Mouse (Mus musculus): ENCODE data around the gene Celsr1. TPM values are rescaled to one million over a fixed set of nuclear protein-coding genes. Genes with fewer than 3 reads are reported as not detected.

Celsr1 gene
- 2.4 and 2.5 TPM in 2 replicates for polyA plus RNA-seq (2016; fragmentation: Nextera tagmentation; extraction: Ambion mirVana)

DNA sequence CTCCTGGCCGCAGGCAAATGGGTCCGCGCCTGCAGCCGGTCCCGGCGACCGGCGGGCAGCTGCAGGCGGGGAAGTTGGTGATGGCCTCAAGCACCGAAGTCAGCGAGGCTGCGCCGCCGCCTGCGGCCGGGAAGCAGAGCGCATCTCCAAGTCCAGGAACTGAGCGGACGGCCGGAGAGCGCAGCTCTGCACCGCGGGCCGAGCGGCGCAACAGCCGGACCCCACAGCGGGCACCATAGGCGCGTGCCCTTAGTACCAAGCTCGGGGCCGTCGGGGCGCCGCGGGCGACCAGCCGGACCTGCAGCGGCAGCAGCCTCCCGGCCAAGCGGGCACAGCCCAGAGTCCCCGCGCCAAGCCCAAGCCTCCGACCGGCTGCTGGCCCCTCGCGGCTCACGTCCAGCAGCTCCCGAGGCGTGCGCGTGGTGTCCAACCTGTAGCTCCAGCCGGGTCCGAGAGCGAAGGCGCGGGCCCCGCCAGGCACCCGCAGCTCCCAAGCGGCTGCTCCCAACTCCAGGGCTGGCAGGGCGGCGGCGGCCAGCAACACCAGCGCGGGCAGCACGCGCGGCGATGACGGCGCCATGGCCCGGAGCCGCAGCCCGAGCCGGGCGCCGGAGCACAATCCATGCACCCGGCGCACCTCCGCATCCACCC lies at the start of gene Celsr1:
Gene Celsr1 (minus strand): TSS at position 587 of the 651 bp plus-strand sequence.
- Histone ChIP-seq H3K4me3 (peak within 1 kb of the TSS; percentile 61), H3K4me1 (peaks cover 17% of the 10 kb centered on the region), H3K9me3 (peaks cover 12% of the 10 kb centered on the region; the same call in 1 of the 2 replicates), H3K36me3 (peaks cover 10% of the 10 kb centered on the region), H3K4me2 (replicated peaks) (peak within 1 kb of the TSS; percentile 94), H3K27me3 (peaks cover 46% of the 10 kb centered on the region), H3K27ac (peak within 1 kb of the TSS; percentile 65), H3K9ac (peak within 1 kb of the TSS; percentile 63)
- WGBS, result under 1% methylated on average over 69 of the region's 80 CpGs
- 0 out of 2 replicates have a peak, but pooled peaks have one; percentile 22 for ATAC-seq (ENCODE audit: insufficient number of reproducible peaks, insufficient read depth, low FRiP score, low TSS enrichment)

DNA sequence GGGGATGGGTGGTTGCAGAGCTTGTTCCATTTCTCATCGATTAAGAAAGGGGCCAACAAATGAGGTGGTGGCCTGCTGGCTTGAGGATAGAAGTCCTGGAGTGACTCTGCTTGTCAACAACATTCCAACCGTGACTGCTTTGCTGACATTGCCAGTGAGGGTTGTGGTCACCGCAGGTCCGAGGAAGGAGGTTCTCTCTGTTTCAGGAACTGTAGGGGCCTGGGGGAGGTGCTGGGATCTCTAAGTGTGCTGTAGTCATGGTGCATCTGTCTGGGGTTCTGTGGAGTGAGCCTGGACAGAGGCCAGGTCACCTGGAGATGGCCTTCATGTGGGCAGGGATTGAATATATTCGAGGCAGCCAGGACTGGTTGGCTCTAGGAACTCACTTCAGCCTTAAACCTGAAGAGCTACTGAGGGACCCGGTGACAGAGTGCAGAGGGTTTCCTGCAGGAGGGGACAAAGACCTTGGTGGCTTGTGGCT lies 49.7 kb upstream of the Celsr1 start:
- Histone ChIP-seq H3K4me3 (no peak overlapping the region), H3K4me1 (peaks cover 50% of the 10 kb centered on the region), H3K9me3 (no peaks in the 10 kb centered on the region), H3K27ac (no peak overlapping the region), H3K36me3 (no peaks in the 10 kb centered on the region), H3K9ac (no peak overlapping the region), H3K27me3 (0 out of 2 replicates have a peak, but pooled peaks cover 3% of the 10 kb centered on the region), H3K4me2 (replicated peaks) (no peak overlapping the region)
- ATAC-seq (ENCODE audit: insufficient number of reproducible peaks, insufficient read depth, low FRiP score, low TSS enrichment), result no peak
- 56% methylated on average over 6 of the region's 6 CpGs for WGBS

GRCm38 (mm10) chr15:86082551-86082961 lies 49.0 kb upstream of the Celsr1 start:
- Histone ChIP-seq H3K27me3 (0 out of 2 replicates have a peak, but pooled peaks cover 3% of the 10 kb centered on the region), H3K36me3 (no peaks in the 10 kb centered on the region), H3K9ac (no peak overlapping the region), H3K4me1 (peaks cover 45% of the 10 kb centered on the region), H3K27ac (no peak overlapping the region), H3K4me2 (replicated peaks) (no peak overlapping the region), H3K4me3 (no peak overlapping the region), H3K9me3 (no peaks in the 10 kb centered on the region)
- 85% methylated on average over 11 of the region's 11 CpGs for WGBS
- ATAC-seq (ENCODE audit: insufficient number of reproducible peaks, insufficient read depth, low FRiP score, low TSS enrichment), result no peak

- 50% methylated on average over 12 of the region's 12 CpGs for WGBS
- Histone ChIP-seq H3K36me3 (no peaks in the 10 kb centered on the region), H3K9ac (no peak overlapping the region), H3K4me2 (replicated peaks) (no peak overlapping the region), H3K27ac (no peak overlapping the region), H3K4me1 (peaks cover 41% of the 10 kb centered on the region), H3K27me3 (0 out of 2 replicates have a peak, but pooled peaks cover 3% of the 10 kb centered on the region), H3K4me3 (no peak overlapping the region), H3K9me3 (no peaks in the 10 kb centered on the region)
- no peak for ATAC-seq (ENCODE audit: insufficient number of reproducible peaks, insufficient read depth, low FRiP score, low TSS enrichment)
Observed at GRCm38 (mm10) chr15:86081654-86082053, 48.1 kb upstream of the Celsr1 start.

GRCm38 (mm10) chr15:86080408-86080807 lies 46.8 kb upstream of the Celsr1 start:
- no peak overlapping the region for H3K9ac ChIP-seq
- no peak for ATAC-seq (ENCODE audit: insufficient number of reproducible peaks, insufficient read depth, low FRiP score, low TSS enrichment)
- no peak overlapping the region for H3K4me3 ChIP-seq
- 95% methylated on average over 1 of the region's 1 CpGs for whole genome bisulfite sequencing
- H3K27me3 ChIP-seq, result no peaks in the 10 kb centered on the region
- no peaks in the 10 kb centered on the region for H3K36me3 ChIP-seq
- no peak overlapping the region for H3K27ac ChIP-seq
- peaks cover 28% of the 10 kb centered on the region for H3K4me1 ChIP-seq
- H3K9me3 ChIP-seq, result no peaks in the 10 kb centered on the region
- no peak overlapping the region for H3K4me2 ChIP-seq (replicated peaks)

- H3K4me1 ChIP-seq, result peaks cover 23% of the 10 kb centered on the region
- H3K4me3 ChIP-seq, result no peak overlapping the region
- H3K36me3 ChIP-seq, result no peaks in the 10 kb centered on the region
- no peak for ATAC-seq (ENCODE audit: insufficient number of reproducible peaks, insufficient read depth, low FRiP score, low TSS enrichment)
- no peaks in the 10 kb centered on the region for H3K27me3 ChIP-seq
- WGBS, result 54% methylated on average over 4 of the region's 4 CpGs
- no peak overlapping the region for H3K27ac ChIP-seq
- H3K4me2 ChIP-seq (replicated peaks), result no peak overlapping the region
- H3K9me3 ChIP-seq, result no peaks in the 10 kb centered on the region
- no peak overlapping the region for H3K9ac ChIP-seq
Observed at GRCm38 (mm10) chr15:86079876-86080275, 46.3 kb upstream of the Celsr1 start.

GRCm38 (mm10) chr15:86079467-86079866 lies 45.9 kb upstream of the Celsr1 start:
- no peaks in the 10 kb centered on the region for H3K36me3 ChIP-seq
- no peaks in the 10 kb centered on the region for H3K9me3 ChIP-seq
- no peak for ATAC-seq (ENCODE audit: insufficient number of reproducible peaks, insufficient read depth, low FRiP score, low TSS enrichment)
- H3K4me2 ChIP-seq (replicated peaks), result no peak overlapping the region
- peaks cover 20% of the 10 kb centered on the region; the same call in 1 of the 2 replicates for H3K4me1 ChIP-seq
- no peak overlapping the region for H3K4me3 ChIP-seq
- 0 out of 2 replicates have a peak overlapping the region, but pooled peaks have one; percentile 54 for H3K27ac ChIP-seq
- H3K27me3 ChIP-seq, result no peaks in the 10 kb centered on the region
- 70% methylated on average over 5 of the region's 5 CpGs for WGBS
- no peak overlapping the region for H3K9ac ChIP-seq

DNA sequence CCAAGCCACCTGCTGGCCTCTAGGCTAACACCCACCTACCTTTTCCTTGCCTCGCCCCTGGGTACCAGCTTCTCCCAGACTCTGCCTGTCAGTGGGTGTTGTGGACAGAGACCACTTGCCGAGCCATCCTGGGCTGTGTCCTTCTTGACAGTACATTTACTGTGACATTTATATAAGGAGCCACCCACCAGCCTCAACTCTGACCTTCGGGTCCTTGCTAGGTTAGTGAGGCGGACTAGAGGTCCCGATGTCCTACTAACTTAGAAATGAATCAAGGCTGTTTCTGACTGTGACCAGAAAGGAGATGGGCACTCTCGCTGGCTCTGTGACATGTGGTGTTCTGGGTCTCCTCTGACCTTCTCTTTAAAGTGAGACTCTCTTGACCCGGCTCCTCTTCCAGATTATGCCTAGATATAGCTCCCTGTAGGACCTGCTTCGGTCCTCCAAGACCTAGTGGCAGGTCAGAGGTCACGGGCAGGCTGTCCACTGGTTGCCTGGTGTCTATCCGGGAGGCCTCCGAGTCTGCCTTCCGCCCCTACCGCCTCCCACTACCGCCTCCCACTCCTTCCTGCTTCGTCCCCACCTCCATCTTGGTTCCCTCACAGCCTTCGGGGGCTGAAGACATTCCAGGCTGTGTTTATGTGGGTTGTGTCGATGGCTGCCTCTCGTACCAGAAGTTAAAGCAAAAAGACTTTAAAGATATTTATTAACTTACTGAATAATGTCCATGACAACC lies 45.1 kb upstream of the Celsr1 start:
- Histone ChIP-seq H3K4me2 (replicated peaks) (no peak overlapping the region), H3K4me3 (no peak overlapping the region), H3K36me3 (no peaks in the 10 kb centered on the region), H3K4me1 (peaks cover 19% of the 10 kb centered on the region; the same call in 1 of the 2 replicates), H3K27me3 (no peaks in the 10 kb centered on the region), H3K27ac (no peak overlapping the region), H3K9me3 (no peaks in the 10 kb centered on the region), H3K9ac (no peak overlapping the region)
- WGBS, result 65% methylated on average over 18 of the region's 18 CpGs
- ATAC-seq (ENCODE audit: insufficient number of reproducible peaks, insufficient read depth, low FRiP score, low TSS enrichment), result no peak

- Histone ChIP-seq H3K9ac (no peak overlapping the region), H3K4me3 (no peak overlapping the region), H3K27me3 (no peaks in the 10 kb centered on the region), H3K27ac (no peak overlapping the region), H3K4me1 (peaks cover 11% of the 10 kb centered on the region; the same call in 1 of the 2 replicates), H3K9me3 (no peaks in the 10 kb centered on the region), H3K36me3 (no peaks in the 10 kb centered on the region), H3K4me2 (replicated peaks) (no peak overlapping the region)
- 84% methylated on average over 5 of the region's 5 CpGs for WGBS
- ATAC-seq (ENCODE audit: insufficient number of reproducible peaks, insufficient read depth, low FRiP score, low TSS enrichment), result no peak
Observed at GRCm38 (mm10) chr15:86077934-86078333, 44.4 kb upstream of the Celsr1 start.

DNA sequence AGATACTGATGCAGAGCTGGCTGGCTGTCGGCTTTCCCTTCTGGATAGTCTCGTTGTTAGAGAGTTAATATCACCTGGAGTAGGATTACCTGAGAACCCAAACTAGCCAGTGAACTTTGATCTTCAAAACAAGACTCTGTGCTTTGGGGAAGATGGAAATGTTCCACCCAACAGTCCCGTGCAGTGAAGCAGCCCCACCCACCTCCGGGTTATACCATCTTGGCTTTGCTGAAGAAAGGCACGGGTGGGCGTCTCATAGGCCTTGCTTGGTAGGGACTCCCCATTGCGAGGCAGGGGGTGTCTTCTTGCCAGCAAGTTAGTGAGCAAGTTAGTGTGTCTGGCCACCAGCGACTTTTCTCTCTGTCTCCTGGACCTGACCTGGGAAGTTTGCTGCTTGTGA lies 42.8 kb upstream of the Celsr1 start:
- no peak overlapping the region for H3K4me2 ChIP-seq (replicated peaks)
- no peaks in the 10 kb centered on the region for H3K27me3 ChIP-seq
- H3K4me3 ChIP-seq, result no peak overlapping the region
- no peak for ATAC-seq (ENCODE audit: insufficient number of reproducible peaks, insufficient read depth, low FRiP score, low TSS enrichment)
- H3K36me3 ChIP-seq, result no peaks in the 10 kb centered on the region
- 75% methylated on average over 8 of the region's 8 CpGs for WGBS
- no peaks in the 10 kb centered on the region for H3K9me3 ChIP-seq
- H3K4me1 ChIP-seq, result peaks cover 4% of the 10 kb centered on the region; the same call in 1 of the 2 replicates
- H3K27ac ChIP-seq, result no peak overlapping the region
- H3K9ac ChIP-seq, result no peak overlapping the region

- H3K27ac ChIP-seq, result no peak overlapping the region
- 70% methylated on average over 2 of the region's 2 CpGs for WGBS
Observed at GRCm38 (mm10) chr15:86076048-86076315, 42.4 kb upstream of the Celsr1 start.

More at GRCm38 (mm10) chr15:86076048-86076315, 42.4 kb upstream of the Celsr1 start:
- H3K4me1 ChIP-seq, result no peaks in the 10 kb centered on the region
- H3K9me3 ChIP-seq, result no peaks in the 10 kb centered on the region
- H3K4me2 ChIP-seq (replicated peaks), result no peak overlapping the region
- no peaks in the 10 kb centered on the region for H3K27me3 ChIP-seq
- H3K9ac ChIP-seq, result no peak overlapping the region
- H3K36me3 ChIP-seq, result no peaks in the 10 kb centered on the region
- H3K4me3 ChIP-seq, result no peak overlapping the region
- ATAC-seq (ENCODE audit: insufficient number of reproducible peaks, insufficient read depth, low FRiP score, low TSS enrichment), result no peak
